Mouse (Mus musculus): ENCODE measurements around the gene Gtf3c4.

Gtf3c4 gene

GRCm38 (mm10) chr2:28803406-28803805, 36.8 kb downstream of the Gtf3c4 start:
- no peak for DNase-seq (ENCODE audit: low spot score in 2 of 2)

DNA sequence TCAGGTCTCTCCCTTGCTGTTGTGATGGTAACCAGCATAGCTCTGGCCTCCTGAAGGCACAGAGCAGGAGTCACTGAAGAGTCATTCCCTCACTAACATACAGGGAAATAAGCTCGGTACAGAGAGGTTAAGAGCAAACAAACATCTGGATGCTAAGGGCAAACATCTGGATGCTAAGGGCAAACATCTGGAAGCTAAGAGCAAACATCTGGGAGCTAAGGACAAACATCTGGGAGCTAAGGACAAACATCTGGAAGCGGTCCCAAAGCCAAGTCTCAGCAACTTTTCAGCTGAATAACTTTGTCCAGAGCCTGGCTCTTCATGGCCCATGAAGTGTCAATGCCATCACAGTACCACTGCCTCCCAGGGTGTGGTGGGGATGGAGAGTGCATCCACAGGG, 40.6 kb downstream of the Gtf3c4 start:
- no peak for DNase-seq (ENCODE audit: low spot score in 2 of 2)

- DNase-seq (ENCODE audit: low spot score in 2 of 2), result peak; percentile 37 to 42
Observed at GRCm38 (mm10) chr2:28798390-28798789, 41.8 kb downstream of the Gtf3c4 start.

- DNase-seq (ENCODE audit: low spot score in 2 of 2), result no peak
Observed at GRCm38 (mm10) chr2:28797490-28798106, 42.6 kb downstream of the Gtf3c4 start.

- DNase-seq (ENCODE audit: low spot score in 2 of 2), result no peak
Observed at GRCm38 (mm10) chr2:28796298-28796697, 43.9 kb downstream of the Gtf3c4 start.

DNA sequence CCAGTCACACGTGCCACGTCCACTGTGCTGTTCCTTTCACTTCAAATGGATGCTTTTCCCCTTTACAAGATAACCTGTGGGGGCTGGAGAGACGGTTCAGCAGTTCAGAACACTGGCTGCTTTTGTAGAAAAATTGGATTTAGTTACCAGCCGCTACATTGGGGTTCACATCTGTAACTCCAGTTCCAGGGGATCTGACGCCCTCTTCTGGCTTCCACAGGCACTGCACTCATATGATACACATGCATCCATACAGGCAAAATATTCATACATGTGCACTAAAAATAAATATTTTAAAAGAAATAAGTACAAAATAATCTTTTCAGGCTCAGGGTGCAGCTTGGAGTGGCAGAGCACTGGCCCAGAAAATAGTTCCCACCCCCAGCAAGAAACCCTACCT, 45.5 kb downstream of the Gtf3c4 start:
- DNase-seq (ENCODE audit: low spot score in 2 of 2), result no peak

DNA sequence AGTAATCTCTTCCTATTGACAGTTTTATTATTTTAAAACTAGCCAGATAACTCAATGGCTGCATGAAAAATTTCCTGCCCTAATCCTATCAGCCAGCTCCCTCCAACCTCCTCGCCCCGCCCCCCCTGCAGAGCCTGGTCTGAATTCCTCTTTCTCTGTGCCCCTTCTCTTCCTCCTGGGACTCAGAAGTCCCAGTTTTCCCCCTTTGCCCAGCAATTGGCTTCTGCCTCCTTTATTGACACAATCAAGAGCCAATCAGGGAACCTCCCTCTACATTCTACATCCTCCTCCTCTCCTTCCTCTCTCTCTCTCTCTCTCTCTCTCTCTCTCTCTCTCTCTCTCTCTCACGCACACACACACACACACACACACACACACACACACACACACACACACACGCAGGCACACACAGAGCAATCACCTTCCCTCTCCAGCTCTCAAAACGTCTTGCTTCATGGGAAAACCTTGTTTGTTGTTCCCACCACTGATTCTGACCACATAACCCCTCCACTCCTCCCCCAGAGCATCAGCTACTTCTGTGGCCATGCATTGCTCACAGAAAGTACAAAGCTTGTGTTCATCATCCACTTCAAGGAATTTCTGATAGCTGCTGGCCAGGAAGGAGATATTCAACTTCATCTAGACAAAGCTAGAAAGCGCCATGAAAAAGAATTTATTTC, 47.1 kb downstream of the Gtf3c4 start:
- peak; percentile 52 to 57 for DNase-seq (ENCODE audit: low spot score in 2 of 2)

DNA sequence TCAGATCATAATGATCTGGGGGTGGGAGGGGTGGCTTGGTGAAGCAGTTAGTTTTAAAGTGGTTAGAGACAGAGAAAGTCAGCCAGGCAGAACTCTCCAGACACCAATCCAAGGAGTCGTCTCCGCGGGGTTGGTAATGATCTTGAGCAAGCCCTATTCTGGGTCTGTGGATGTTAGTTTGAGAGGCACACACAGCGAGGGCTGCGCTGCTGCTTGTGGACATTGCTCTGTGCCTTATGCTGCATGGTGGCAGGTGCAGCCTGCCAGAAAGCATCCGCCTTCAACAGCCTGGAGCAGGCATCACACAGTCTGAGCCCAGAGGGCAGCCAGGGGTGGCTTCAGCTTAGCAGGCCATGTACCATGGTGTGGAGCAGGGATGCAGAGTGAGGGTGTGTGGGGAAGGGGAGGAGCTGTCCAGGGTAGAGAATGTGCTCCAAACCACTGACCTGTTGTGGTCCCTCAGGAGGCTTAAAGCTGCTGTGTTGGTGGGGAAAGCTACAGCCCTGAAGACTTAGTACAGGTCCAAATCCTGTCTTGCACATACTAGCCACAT, 53.0 kb downstream of the Gtf3c4 start:
- no peak for DNase-seq (ENCODE audit: low spot score in 2 of 2)

DNA sequence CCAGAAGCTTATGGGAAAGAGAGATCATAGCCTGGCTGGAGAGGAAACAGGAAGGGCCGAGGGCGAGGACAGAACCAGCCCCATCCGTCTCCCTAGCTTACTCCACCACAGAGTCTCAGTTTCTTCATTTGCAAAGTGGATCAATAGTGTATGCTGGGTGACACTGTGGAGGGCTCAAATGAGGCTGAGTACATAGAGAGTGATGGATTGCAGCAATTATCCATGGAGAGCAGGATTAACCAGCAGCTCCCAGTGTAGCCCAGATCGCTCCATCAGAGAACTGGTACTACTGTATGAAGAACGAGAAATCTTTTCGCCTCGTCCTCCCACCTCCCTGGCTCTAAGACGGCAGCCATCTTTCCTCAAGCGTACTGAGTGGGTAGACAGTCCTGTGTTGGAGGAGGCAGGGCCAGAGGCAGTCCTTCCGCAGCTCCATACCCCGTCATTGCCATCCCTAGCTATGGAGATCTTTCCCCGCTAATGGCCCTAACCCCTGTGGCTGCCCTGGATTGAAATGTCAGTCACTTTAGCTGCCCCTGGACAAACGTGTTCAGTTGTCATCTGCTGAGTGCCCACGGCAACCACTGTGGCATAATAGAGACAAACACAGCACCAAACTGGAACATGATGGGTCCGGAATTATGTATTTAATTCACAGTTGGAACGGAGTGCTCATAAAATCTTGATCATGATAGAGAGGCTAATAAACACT, 53.6 kb downstream of the Gtf3c4 start:
- no peak for DNase-seq (ENCODE audit: low spot score in 2 of 2)

DNA sequence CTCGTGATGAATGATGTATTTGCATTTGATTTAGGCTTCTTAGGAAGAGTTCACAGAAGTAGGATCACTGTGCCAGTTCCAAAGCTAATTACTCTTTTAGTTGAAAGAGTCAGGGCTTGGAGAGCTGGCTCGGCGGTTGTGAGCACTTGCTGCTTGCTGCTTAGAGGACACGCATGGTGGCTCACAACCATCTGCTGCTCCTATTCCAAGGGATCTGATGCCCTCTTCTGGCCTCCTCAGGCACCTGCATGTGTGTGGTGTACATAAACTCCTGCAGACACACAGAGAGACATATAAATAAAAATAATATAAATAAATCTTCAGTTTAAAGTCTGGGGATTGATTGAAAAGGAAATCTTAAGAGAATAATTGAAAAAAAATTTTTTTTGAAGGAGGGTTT, 58.9 kb downstream of the Gtf3c4 start:
- no peak for DNase-seq (ENCODE audit: low spot score in 2 of 2)

- no peak for DNase-seq (ENCODE audit: low spot score in 2 of 2)
Observed at GRCm38 (mm10) chr2:28780001-28780782, 60.0 kb downstream of the Gtf3c4 start.

DNA sequence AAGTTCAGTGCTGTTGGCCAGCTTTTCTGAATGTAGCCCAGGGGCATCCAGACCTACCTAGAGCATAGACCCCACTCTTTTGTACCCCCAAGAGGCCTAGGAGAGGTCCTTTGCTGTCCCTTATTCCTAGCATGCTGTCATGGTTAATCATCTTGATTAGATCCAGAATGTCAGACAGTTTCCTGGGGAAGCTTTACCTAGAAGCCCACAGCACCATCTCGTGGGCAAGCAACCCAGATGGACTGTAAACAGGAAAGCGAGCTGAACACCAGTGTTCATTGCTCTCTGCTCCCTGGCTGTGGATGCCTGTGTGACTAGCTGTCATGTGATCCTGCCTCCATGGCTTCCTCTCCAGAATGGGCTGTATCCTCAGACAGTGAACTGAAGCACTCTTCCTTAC, 63.4 kb downstream of the Gtf3c4 start:
- DNase-seq (ENCODE audit: low spot score in 2 of 2), result no peak

GRCm38 (mm10) chr2:28774073-28774472, 66.1 kb downstream of the Gtf3c4 start:
- DNase-seq (ENCODE audit: low spot score in 2 of 2), result no peak

Measured in right cerebral cortex, postnatal 10 days (tissue).